Mouse (Mus musculus) lung, postnatal 25 days (tissue): Measurements from ENCODE around the gene Stpg3.

Experiments used
- DNase-seq: peaks from one replicate; pipeline ENCODE4 v3.0.0; 2022; ENCODE audit warnings: low spot score

Gene Stpg3

DNA sequence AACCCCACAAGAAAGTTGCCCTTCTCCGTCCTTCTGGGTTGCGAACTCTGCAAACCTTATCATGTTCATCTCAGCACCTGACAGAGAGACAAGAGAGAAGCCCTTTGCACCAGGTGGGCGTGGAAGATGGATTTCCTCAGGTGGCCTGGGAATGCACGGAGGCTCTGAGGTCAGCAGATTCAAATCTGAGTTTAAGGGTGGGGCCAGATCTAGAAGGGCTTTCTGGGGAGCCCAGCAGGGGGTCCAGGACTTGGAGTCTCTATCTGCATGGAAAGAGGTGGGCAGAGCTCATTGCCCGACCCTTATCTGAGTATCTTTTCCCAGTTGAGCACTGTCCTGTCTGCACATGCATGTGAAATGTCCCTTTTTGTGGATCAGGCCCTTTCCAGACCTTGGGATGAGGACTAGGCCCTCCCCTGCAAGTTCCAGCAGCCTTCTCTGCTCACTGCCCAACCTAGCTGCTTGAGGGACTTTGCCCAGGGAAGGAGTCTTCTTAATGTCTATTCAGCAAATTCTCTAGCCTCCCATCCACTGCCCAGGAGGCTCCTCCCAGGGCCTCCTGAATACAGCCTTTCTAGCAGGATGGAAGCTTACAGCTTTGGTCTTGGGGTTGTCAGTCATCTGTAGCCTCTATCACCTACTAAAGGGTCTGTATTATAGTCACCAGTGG, 20.2 kb upstream of the Stpg3 start:
- DNase-seq, result no peak

DNA sequence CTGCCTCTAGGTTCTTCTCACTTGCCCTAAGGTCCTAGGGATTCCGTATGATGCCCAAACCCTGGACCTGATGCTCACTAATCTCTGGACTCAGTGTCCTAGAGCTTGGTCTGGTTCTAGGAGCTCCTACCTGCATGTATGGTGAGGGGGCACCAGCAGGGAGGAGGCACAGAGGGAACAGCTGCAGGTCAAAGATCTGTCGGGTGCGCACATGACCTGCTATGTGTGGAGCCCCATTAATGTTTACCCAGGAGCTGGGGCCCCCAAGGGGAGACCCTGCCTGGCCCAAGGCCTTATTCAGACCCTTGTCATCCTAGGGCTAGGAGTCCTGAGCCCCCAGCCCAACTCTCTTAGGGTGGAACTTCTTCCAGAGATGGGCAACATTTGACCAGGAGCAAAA, 19.6 kb upstream of the Stpg3 start, which contains the start of gene Slc34a3:
Gene Slc34a3, minus strand, starts transcription at position 315 of the 400 bp plus-strand sequence.
- no peak for DNase-seq

DNA sequence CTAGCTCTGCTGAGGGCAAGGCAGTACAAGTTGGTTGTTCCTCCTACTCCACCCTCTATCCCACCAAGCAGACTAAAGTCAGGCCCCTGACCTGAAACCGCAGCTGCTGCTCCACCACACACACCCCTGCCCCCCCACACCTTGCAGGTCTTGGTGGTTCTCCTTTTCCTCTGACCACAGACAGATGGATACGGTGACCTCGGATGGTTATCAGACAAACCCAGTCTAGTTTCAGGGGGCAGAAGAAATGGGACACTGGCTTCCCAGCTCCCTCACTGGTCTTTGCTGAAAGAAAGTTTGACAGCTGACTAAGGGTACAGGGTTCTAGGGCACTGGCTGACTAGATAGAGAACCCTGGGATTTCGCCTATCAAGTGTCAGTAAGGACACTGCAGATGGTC, 19.0 kb upstream of the Stpg3 start:
- DNase-seq, result no peak

- no peak for DNase-seq
Observed at GRCm38 (mm10) chr2:25231038-25231437, 16.6 kb upstream of the Stpg3 start.

- DNase-seq, result no peak
Observed at GRCm38 (mm10) chr2:25230581-25230980, 16.1 kb upstream of the Stpg3 start.

DNA sequence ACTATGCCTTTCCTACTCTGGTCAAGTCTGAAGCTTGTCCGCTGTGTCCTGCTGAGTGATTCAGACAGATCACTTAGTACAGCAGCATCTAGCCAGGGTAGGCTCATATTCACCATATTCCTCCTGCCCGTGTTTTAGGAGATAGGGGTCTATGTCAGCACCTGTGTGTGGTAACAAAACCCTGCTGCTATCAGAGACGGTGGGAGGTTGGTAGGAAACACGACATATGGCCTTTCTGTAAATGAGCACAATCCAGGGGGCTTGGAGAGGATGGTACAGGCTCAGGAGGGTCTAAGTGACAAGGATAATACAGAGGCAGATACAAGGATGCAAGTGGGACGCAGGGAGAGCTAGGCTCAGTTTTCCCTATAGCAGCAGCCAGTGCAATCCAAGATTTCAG, 15.1 kb upstream of the Stpg3 start:
- DNase-seq, result no peak

- no peak for DNase-seq
Observed at GRCm38 (mm10) chr2:25228995-25229530, 14.6 kb upstream of the Stpg3 start.

DNA sequence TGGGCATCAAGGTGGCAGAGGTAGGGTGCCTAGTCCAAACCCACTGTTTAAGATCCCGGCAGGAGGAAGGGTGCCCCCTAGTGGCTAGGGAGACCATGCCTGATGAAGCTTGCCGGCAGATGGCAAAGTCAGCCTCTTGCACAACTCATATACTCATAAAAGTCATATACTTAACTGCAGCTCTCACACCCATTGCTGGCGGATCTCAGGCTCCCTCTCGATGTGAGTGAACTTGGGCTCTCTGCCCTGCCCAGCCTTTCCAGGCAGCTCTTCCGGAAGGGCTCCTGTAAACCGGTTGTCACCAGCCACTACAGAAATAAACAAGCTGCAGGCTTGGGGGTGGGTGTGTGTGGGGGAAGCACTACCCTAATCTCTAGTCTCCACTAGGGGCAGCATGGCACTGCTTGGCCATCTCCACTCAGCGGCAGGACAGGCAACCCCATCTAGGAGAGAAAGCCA, 14.0 kb upstream of the Stpg3 start:
- peak; percentile 95 for DNase-seq

- DNase-seq, result no peak
Observed at GRCm38 (mm10) chr2:25227406-25227805, 13.0 kb upstream of the Stpg3 start.

- no peak for DNase-seq
Observed at GRCm38 (mm10) chr2:25226864-25227263, 12.4 kb upstream of the Stpg3 start.

- DNase-seq, result no peak
Observed at GRCm38 (mm10) chr2:25225811-25226379, 11.5 kb upstream of the Stpg3 start.

DNA sequence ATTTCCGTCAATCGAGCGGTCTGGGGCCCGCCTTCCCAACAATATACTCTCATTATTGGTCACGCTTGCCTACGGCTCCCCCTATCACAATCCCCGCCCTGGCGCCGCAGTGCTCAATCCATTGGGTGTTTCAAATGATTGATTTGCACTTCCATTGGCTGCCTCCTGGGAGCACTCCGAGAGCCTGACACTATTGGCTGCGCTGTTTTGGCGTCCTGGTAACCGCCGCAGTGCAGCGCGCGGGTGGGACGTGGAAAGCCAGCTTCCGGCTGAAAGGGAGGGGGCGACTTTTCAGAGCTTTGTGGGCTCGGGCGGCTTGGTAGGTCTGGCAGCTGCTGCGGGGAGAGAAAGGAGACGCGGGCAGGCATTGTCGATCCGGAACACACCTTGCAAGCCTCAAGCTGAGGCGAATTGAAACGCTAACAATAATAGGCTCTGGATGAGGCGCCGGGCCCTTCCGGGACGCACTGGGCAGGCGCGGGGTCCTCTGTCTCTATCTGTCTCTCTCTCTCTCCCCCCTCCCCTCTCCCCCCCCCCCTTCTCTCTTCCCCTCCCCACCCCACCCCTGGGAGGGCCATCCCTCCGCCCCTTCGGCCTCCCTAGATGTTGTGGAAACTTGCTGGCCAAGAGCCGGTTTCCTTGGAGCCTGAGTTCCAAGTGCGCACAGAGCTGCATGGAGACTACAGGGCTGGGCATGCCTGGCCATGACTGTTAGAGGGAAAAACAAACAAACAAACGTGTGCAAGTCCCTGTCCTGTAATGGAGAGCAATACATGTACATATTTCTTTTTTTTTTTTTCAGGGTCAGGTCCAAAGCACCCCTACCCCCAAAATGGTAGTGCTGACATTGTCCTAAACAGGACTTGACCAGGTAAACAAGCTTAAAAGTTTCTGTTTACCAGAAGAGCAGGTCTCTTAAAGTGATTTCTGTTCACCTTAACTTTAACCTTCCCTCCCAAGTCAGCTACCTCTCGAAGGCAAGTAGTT, 10.6 kb upstream of the Stpg3 start:
- peak; percentile 100 for DNase-seq

- DNase-seq, result no peak
Observed at GRCm38 (mm10) chr2:25224492-25224765, 10.0 kb upstream of the Stpg3 start, which contains the start of gene Tubb4b. Tubb4b (minus strand) TSS chr2:25224702.

- peak; percentile 87 for DNase-seq
Observed at GRCm38 (mm10) chr2:25223681-25224491, 9.4 kb upstream of the Stpg3 start.

DNA sequence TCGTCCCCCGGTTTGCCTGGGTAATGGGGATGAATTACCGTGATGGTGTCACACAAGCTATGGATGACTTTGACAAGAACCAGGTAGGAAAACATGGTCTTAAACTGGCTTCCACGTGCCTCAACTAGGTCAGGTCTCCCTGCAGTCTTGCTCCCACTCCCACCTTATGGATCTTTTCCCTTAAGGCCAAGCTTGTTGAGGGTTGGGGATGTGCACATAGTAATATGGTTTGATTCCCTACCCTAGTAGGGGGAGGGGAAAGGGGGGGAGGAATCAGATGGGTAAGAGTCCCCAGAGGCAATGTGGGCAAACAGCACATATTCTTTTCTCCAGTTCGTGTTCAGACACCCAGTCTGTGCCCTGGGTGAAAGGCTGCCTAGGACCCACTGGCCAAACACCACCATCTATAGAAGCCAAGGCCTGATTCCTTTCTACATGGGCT, 6.9 kb upstream of the Stpg3 start:
- DNase-seq, result no peak

DNA sequence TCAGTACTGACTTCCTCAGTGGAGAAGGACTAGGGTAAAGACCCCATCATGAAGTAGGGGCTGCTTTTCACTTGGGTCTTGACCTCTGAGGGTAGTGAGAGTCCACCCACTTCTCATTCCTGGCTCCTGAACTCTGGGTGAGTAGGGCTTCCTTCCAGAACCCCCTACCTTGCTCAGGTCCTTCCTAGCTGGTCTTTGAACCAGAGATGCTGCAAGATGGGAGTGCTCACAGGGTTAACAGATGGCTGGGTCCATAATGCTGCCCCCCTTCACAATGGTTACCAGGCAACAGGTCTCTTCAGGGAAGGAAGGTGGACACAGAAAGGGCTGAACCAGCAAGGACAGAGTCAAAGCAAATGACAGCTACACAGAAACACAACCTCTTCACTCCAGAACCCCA, 4.0 kb upstream of the Stpg3 start, which contains the start of gene Fam166a:
Gene Fam166a, plus strand, starts transcription at position 301 of the 400 bp plus-strand sequence.
- DNase-seq, result no peak

DNA sequence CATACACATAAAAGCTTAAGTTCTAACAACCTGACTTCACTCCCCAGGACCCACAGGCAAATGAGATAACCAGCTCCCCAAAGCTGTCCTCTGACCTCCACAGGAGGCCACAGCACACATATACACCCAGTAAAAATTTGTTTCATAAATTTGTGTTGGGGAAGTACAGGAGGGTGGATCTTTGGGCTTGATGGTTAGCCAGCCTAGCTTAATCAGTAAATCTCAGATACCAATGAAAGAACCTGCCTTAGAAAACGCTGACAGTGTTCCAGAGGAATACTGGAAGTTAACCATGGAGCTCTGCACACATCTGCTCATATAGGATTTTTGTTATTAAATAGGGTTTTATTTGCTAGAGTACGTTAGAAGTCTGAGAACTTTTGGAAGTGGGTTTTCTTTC, 3.2 kb upstream of the Stpg3 start:
- no peak for DNase-seq

GRCm38 (mm10) chr2:25213266-25213865, 1.1 kb downstream of the Stpg3 start:
- DNase-seq, result no peak

- DNase-seq, result peak; percentile 92
Observed at GRCm38 (mm10) chr2:25211121-25211670, 3.2 kb downstream of the Stpg3 start, which contains the start of gene Nelfb. Nelfb (minus strand) TSS chr2:25211489.

- DNase-seq, result no peak
Observed at GRCm38 (mm10) chr2:25210686-25211085, 3.8 kb downstream of the Stpg3 start.

DNA sequence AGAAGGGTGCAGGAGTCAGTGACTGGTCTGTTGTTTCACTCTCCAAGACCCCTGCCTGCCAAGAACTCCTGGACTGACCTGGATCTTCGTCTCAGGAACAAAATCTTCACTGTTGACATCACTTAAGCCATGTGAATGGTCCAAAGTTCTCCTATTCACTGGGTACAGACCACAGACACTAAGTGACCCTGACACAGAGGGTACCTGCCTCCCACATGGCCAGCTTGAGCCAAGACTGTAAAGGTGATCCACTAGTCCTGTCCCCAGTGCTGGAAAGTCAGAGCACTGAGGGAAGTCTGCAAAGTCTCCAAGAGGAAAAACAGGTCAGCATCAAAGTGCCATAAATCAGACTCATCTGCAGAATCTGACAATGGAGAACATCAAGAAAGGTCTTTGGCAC, 6.8 kb downstream of the Stpg3 start:
- no peak for DNase-seq
